Mouse (Mus musculus) embryonic facial prominence, embryonic 13.5 days (tissue): ENCODE measurements around the gene Rnf208. TPM values are rescaled to one million over a fixed set of nuclear protein-coding genes. Genes with fewer than 3 reads are reported as not detected.

Source experiments
- ATAC-seq: fragments of 200-750 bp; cut with Nextera tagmentation; 2 replicates; pipeline ENCODE4 v1.8.0; 2017; ENCODE audit warnings: low read depth; ENCODE audit not compliant: insufficient number of reproducible peaks, insufficient read depth, low FRiP score, low TSS enrichment
- H3K27ac ChIP-seq: fragments of 300-500 bp; sonication (generic); 2 replicates; pipeline ENCODE4 v1.5.1; 2015; ENCODE audit warnings: moderate library complexity, mild to moderate bottlenecking, inconsistent platforms
- H3K27me3 ChIP-seq: fragments of 300-500 bp; sonication (generic); 2 replicates; pipeline ENCODE4 v1.6.1; 2015; ENCODE audit warnings: mild to moderate bottlenecking, inconsistent platforms
- H3K36me3 ChIP-seq: fragments of 300-500 bp; sonication (generic); 2 replicates; pipeline ENCODE4 v1.6.1; 2015; ENCODE audit warnings: mild to moderate bottlenecking, inconsistent platforms
- H3K4me1 ChIP-seq: fragments of 300-500 bp; sonication (generic); 2 replicates; pipeline ENCODE4 v1.6.1; 2015; ENCODE audit warnings: inconsistent platforms
- H3K4me2 ChIP-seq: fragments of 300-500 bp; sonication (generic); 2 replicates; pipeline ENCODE4 v1.6.1; 2015; ENCODE audit warnings: moderate library complexity, mild to moderate bottlenecking, inconsistent platforms
- H3K4me3 ChIP-seq: fragments of 300-500 bp; sonication (generic); 2 replicates; pipeline ENCODE4 v1.5.1; 2015; ENCODE audit warnings: mild to moderate bottlenecking, inconsistent platforms
- H3K9ac ChIP-seq: fragments of 300-500 bp; sonication (generic); 2 replicates; pipeline ENCODE4 v1.6.1; 2015; ENCODE audit warnings: mild to moderate bottlenecking, inconsistent platforms
- H3K9me3 ChIP-seq: fragments of 300-500 bp; sonication (generic); 2 replicates; pipeline ENCODE4 v1.6.1; 2016; ENCODE audit warnings: inconsistent platforms
- WGBS: fragments of 180-500 bp; shearing (Covaris S2); methylation state at CpG from one replicate; pipeline ENCODE4 v1.1.7; 2015; ENCODE audit warnings: mixed read lengths; 5-methylcytosine and 5-hydroxymethylcytosine counted together
- polyA plus RNA-seq: library from polyadenylated mRNA; unstranded; fragments of >200 nt; fragmentation: Nextera tagmentation; extraction: Ambion mirVana; gene quantifications from 2 replicates; pipeline ENCODE4 v1.2.1, GENCODE M21; 2015

Rnf208 gene
- polyA plus RNA-seq, 1 experiment from 2014 or later, result 10.8 TPM

DNA sequence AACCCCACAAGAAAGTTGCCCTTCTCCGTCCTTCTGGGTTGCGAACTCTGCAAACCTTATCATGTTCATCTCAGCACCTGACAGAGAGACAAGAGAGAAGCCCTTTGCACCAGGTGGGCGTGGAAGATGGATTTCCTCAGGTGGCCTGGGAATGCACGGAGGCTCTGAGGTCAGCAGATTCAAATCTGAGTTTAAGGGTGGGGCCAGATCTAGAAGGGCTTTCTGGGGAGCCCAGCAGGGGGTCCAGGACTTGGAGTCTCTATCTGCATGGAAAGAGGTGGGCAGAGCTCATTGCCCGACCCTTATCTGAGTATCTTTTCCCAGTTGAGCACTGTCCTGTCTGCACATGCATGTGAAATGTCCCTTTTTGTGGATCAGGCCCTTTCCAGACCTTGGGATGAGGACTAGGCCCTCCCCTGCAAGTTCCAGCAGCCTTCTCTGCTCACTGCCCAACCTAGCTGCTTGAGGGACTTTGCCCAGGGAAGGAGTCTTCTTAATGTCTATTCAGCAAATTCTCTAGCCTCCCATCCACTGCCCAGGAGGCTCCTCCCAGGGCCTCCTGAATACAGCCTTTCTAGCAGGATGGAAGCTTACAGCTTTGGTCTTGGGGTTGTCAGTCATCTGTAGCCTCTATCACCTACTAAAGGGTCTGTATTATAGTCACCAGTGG is 7.4 kb upstream of the Rnf208 start:
- H3K4me3 ChIP-seq, result no peak overlapping the region
- no peaks in the 10 kb centered on the region for H3K36me3 ChIP-seq
- H3K27ac ChIP-seq, result no peak overlapping the region
- H3K27me3 ChIP-seq, result peaks cover 39% of the 10 kb centered on the region
- no peaks in the 10 kb centered on the region for H3K4me1 ChIP-seq
- no peaks in the 10 kb centered on the region for H3K9me3 ChIP-seq
- 65% methylated on average over 5 of the region's 5 CpGs for WGBS
- no peak overlapping the region for H3K9ac ChIP-seq
- no peak for ATAC-seq
- H3K4me2 ChIP-seq, result no peak overlapping the region

DNA sequence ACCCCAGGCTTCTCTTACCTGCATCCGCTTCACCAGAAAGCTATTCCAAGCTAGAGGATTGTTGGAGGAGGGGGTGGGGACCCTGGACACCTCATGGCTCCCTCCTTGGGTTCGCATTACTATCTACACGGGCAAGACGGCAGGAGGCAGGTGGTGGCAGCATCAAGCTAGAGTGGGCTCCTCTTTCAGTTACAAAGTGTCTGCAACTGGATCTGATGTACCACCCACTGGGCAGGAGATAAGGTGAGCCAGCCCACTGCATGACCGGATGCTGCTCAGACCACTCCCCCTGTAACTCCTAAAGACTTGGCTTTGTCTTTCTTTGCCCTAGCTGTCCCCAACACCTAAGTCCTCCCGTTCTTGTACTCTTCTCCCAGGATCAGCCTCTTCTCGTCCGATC is 5.4 kb upstream of the Rnf208 start, which contains the start of gene Rnf224:
Rnf224 (minus strand) TSS at position 174 of the 400 bp plus-strand sequence.
- Histone ChIP-seq H3K36me3 (no peaks in the 10 kb centered on the region), H3K9ac (no peak within 1 kb of the TSS), H3K9me3 (no peaks in the 10 kb centered on the region), H3K4me3 (no peak within 1 kb of the TSS), H3K4me1 (peaks cover 18% of the 10 kb centered on the region), H3K27ac (no peak within 1 kb of the TSS), H3K4me2 (no peak within 1 kb of the TSS), H3K27me3 (peaks cover 35% of the 10 kb centered on the region)
- 31% methylated on average over 8 of the region's 8 CpGs for WGBS
- ATAC-seq, result no peak

DNA sequence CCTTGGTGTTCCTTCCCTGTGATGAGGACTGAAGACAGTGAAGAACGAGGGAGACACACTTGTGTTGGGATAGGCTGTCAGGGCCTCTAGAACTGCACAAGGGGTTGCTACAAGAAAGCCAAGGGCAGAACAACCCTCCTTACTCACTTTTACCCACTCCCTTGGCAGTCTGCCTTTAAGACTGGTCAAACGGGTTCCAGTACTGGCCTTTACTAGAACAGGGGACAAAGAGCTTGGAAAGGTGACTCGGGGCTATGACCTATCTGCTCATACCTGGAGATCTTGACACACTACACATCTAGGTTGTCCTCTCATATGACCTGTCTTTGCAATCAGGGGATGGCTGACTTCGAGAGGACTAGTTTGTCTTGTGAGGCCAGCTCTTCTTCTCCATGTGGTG is 4.5 kb upstream of the Rnf208 start:
- Histone ChIP-seq H3K9ac (no peak overlapping the region), H3K27ac (no peak overlapping the region), H3K4me3 (no peak overlapping the region), H3K4me1 (peaks cover 25% of the 10 kb centered on the region), H3K9me3 (no peaks in the 10 kb centered on the region), H3K4me2 (no peak overlapping the region), H3K36me3 (no peaks in the 10 kb centered on the region), H3K27me3 (peaks cover 42% of the 10 kb centered on the region)
- WGBS, result 68% methylated on average over 4 of the region's 4 CpGs
- ATAC-seq, result no peak

DNA sequence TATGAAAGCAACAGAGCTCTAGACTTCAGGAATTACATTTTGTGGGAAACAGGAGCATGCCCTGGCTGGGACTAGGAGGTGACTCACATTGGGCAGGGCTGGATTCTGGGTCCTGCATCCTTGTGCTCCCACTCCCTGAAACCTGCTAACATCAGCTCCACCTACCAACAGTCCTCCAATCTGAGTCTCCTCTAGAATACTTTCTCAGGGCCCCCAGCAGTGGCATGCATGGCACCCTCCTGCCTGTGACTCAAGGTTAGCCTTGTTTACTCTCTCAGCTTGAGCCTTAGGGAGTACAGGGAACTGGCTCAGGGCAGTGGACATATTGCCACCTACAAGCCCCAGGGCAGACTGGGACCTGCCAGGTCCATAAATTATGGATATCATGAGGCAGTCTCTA is 3.9 kb upstream of the Rnf208 start:
- Histone ChIP-seq H3K4me2 (no peak overlapping the region), H3K9me3 (no peaks in the 10 kb centered on the region), H3K9ac (0 out of 2 replicates have a peak overlapping the region, but pooled peaks have one; percentile 36), H3K27ac (no peak overlapping the region), H3K36me3 (no peaks in the 10 kb centered on the region), H3K27me3 (peaks cover 43% of the 10 kb centered on the region), H3K4me1 (peaks cover 28% of the 10 kb centered on the region), H3K4me3 (no peak overlapping the region)
- ATAC-seq, result no peak

DNA sequence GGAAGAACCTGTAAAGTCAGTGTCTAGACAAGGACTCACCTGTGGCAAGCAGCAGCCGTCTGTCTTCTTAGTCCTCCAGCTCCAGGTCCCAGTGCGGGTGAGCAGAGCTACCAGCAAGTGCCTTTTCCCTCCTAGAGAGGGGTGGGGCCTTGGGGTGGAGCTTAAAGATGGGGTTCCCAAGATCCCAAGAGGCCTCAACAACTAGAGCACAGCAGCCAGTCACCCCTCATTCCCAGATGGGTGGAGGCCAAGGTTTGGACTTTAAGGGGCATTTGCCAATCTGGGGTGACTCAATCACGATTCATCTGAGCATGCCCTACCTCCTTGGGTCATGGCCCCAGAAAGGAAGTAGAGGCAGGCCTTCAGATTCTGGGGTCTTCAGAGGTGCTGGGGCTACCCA is 2.3 kb upstream of the Rnf208 start:
- H3K9me3 ChIP-seq, result no peaks in the 10 kb centered on the region
- no peaks in the 10 kb centered on the region for H3K36me3 ChIP-seq
- no peak overlapping the region for H3K4me2 ChIP-seq
- H3K4me3 ChIP-seq, result no peak overlapping the region
- H3K27me3 ChIP-seq, result peaks cover 47% of the 10 kb centered on the region
- ATAC-seq, result no peak
- no peak overlapping the region for H3K9ac ChIP-seq
- no peak overlapping the region for H3K27ac ChIP-seq
- WGBS, result 78% methylated on average over 3 of the region's 3 CpGs
- peaks cover 28% of the 10 kb centered on the region for H3K4me1 ChIP-seq

DNA sequence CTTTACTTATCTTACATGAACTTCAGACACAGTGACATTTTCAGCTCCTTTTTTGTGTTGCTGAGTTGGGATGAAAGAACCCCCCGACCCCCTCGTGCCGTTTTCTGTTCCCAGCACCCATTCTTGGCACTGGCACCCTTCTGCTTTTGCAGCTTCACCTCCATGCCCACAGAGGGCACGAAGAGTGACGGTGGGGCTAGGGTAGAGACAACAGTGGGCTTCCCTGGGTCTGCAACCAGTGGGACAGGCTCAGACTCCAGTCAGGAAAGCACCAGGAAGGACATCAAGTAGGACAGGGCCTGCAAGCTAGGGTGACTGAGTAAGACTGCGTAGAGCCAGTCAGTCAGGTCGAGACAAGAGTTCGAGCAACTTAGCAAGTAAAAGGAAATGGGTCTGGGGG is 1.7 kb upstream of the Rnf208 start:
- peak overlapping the region; percentile 71 for H3K9ac ChIP-seq
- peaks cover 28% of the 10 kb centered on the region for H3K4me1 ChIP-seq
- peaks cover 45% of the 10 kb centered on the region for H3K27me3 ChIP-seq
- peak overlapping the region; percentile 71; the same call in 1 of the 2 replicates for H3K27ac ChIP-seq
- no peak for ATAC-seq
- no peaks in the 10 kb centered on the region for H3K36me3 ChIP-seq
- H3K4me2 ChIP-seq, result peak overlapping the region; percentile 93
- H3K4me3 ChIP-seq, result peak overlapping the region; percentile 57
- H3K9me3 ChIP-seq, result no peaks in the 10 kb centered on the region
- 50% methylated on average over 8 of the region's 8 CpGs for WGBS

DNA sequence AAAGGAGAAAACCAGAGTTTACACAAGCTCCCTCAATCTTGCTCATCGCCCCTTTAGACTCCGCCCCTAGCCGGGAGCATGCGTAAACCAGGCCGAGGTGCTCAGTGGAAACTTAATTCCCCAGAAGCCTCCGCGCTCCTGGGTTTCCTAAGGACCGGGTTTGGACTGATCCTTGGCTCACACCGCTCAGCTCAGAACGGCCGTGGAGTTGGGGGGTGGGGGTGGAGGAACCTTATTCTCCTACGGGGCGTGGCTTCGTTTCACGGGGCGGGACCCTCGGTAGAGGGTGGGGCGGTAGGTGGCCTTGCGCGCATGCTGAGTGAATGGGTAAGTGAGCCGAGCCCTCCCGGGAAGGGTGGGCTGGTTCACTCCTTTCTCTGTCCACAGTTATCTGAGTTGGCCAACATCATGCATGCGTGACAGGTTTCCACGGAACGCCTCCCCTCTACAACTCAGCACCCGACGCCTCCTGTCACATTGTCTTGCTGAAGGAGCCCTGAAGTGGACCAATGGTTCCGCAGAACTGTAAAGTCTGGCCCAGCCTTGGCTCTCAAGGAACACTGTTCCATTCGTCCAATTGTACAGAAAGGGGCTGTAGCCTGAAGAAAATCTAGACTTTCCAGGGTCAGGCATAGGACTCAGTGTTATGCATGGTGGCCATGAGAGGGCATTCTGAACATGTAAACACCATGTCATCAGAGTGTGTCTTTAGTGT is 1.2 kb upstream of the Rnf208 start:
- Histone ChIP-seq H3K4me3 (peak overlapping the region; percentile 57), H3K27ac (peak overlapping the region; percentile 71; the same call in 1 of the 2 replicates), H3K4me1 (peaks cover 28% of the 10 kb centered on the region), H3K9me3 (no peaks in the 10 kb centered on the region), H3K27me3 (peaks cover 44% of the 10 kb centered on the region), H3K9ac (peak overlapping the region; percentile 71), H3K36me3 (peaks cover 5% of the 10 kb centered on the region; the same call in 1 of the 2 replicates), H3K4me2 (peak overlapping the region; percentile 93)
- 1% methylated on average over 29 of the region's 29 CpGs for WGBS
- ATAC-seq, result peak; percentile 75

DNA sequence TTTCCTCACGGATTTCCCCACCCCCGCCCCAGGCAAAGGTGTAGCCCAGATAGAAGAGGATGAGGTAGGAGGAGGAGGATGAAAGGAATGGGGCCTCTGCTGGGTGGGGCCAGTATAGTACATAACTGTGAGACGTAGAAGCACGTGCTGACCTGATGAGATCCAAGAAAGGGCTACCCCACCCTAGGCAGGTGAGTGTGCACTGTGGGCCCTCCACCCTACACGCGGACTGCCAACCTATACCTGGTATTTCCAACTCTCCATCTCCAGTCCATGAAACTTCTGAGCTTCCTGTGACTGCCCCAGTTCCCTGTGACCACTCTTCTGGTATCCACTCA is 648 bp upstream of the Rnf208 start:
- peak overlapping the region; percentile 71; the same call in 1 of the 2 replicates for H3K9ac ChIP-seq
- H3K27me3 ChIP-seq, result peaks cover 39% of the 10 kb centered on the region
- peak overlapping the region; percentile 57 for H3K4me3 ChIP-seq
- 11% methylated on average over 6 of the region's 6 CpGs for whole genome bisulfite sequencing
- H3K4me1 ChIP-seq, result peaks cover 28% of the 10 kb centered on the region
- peaks cover 10% of the 10 kb centered on the region for H3K36me3 ChIP-seq
- no peak for ATAC-seq
- H3K4me2 ChIP-seq, result peak overlapping the region; percentile 93
- H3K9me3 ChIP-seq, result no peaks in the 10 kb centered on the region
- 0 out of 2 replicates have a peak overlapping the region, but pooled peaks have one; percentile 71 for H3K27ac ChIP-seq

DNA sequence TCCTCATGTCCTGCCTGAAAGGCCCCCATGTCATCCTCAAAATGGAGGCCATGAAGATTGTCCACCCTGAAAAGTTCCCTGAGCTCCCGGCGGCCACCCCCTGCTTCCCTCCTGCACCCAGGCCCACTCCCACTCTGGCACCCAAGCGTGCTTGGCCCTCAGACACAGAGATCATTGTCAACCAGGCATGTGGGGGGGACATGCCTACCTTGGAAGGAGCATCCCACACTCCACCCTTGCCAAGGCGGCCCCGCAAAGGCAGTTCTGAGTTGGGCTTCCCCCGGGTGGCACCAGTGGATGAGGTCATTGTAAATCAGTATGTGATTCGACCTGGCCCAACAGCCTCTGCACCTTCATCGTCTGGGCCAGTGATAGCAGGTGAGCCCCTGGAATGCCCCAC is 1.3 kb downstream of the Rnf208 start:
- Histone ChIP-seq H3K27ac (no peak overlapping the region), H3K4me2 (peak overlapping the region; percentile 93)

DNA sequence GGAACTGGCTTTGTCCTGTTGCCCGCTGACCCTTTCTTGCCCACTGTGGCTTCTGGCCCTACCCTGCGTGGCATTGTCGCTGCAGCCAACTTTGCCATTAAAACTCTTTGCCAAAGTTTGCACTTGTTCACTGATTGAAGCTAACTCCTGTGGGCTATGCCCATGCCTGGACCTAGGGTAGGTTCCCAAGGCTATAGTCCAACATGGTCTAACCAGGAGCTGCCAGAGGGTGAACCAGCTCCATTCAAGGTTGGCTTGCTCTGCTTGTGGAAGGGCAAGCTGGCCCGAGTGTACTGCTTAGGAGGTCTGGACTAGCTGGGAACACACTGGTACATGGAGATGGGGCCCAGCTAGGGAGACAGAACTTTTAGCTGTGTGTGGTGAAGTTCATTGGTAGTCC is 2.1 kb downstream of the Rnf208 start:
- H3K9me3 ChIP-seq, result no peaks in the 10 kb centered on the region
- 87% methylated on average over 4 of the region's 4 CpGs for WGBS
- no peak overlapping the region for H3K4me2 ChIP-seq

More for the DNA sequence above, 1.3 kb downstream of the Rnf208 start:
- peaks cover 34% of the 10 kb centered on the region for H3K27me3 ChIP-seq
- peaks cover 28% of the 10 kb centered on the region for H3K4me1 ChIP-seq
- peaks cover 26% of the 10 kb centered on the region for H3K36me3 ChIP-seq
- H3K9ac ChIP-seq, result no peak overlapping the region
- no peak overlapping the region for H3K4me3 ChIP-seq
- 80% methylated on average over 8 of the region's 8 CpGs for WGBS
- H3K9me3 ChIP-seq, result no peaks in the 10 kb centered on the region
- no peak for ATAC-seq

DNA sequence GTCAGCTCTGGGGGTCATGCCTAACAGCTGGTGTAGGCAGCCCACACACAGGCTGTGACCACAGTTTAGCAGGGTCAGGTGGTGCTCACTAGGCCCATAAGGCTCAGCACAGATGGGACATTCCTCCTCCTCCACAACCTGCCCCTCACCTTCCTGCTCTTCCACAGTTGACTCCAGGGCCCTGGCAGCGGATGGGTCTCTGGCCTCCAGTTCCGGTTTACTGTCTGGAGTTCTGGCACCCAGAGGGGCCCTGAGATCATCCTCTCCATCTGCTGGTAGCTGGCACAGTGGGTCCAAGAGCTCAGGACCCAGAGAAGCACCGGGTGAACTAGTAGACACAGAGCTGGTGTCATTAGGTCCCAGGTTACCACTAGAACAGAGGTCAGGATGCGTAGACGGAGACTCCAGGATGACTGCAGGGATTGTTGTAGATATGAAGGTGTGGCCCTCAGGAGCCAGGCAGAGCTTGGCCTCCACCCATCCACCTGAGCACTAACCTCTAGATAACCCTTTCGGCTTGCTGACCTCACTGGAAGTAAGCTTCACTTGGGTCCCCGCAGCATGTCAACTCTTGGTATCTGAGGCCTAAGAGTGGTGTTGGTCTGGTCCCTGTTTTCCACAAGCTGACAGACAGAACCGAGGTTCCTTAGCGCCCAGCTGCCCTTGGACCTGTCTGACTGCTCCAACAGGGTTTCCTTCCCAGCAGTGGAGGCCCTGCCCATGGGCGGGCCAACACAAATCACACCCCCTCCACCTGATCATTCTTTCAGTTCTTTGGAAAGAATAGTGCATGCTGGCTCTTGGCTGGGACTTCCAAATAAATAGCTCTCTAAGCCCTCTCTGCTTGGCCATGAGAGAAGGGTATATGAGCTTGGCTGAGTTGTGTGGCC is 4.4 kb downstream of the Rnf208 start, which contains the start of gene AL732309.1:
AL732309.1 (minus strand) TSS at position 681 of the 890 bp plus-strand sequence.
- no peaks in the 10 kb centered on the region for H3K9me3 ChIP-seq
- H3K27me3 ChIP-seq, result peaks cover 28% of the 10 kb centered on the region
- no peak for ATAC-seq
- H3K9ac ChIP-seq, result no peak within 1 kb of the TSS
- no peak within 1 kb of the TSS for H3K27ac ChIP-seq
- no peak within 1 kb of the TSS for H3K4me3 ChIP-seq
- peaks cover 57% of the 10 kb centered on the region for H3K36me3 ChIP-seq
- H3K4me1 ChIP-seq, result peaks cover 12% of the 10 kb centered on the region
- H3K4me2 ChIP-seq, result no peak within 1 kb of the TSS
- WGBS, result 86% methylated on average over 10 of the region's 10 CpGs

More for the DNA sequence above, 2.1 kb downstream of the Rnf208 start:
- Histone ChIP-seq H3K27ac (no peak overlapping the region), H3K4me3 (no peak overlapping the region), H3K9ac (no peak overlapping the region), H3K4me1 (peaks cover 28% of the 10 kb centered on the region), H3K36me3 (peaks cover 35% of the 10 kb centered on the region), H3K27me3 (peaks cover 34% of the 10 kb centered on the region)
- no peak for ATAC-seq
